Mouse (Mus musculus): ENCODE results near the gene Gm7075.

- TF ChIP-seq MAX (IDR thresholded peaks at IDR 0.05) = no peak
- TF ChIP-seq USF1 (IDR thresholded peaks at IDR 0.05; ENCODE audit: low read depth) = no peak
- TF ChIP-seq CTCF (IDR thresholded peaks at IDR 0.05; ENCODE audit: control insufficient read depth, insufficient read depth, insufficient read length) = no peak
- TF ChIP-seq CEBPB (IDR thresholded peaks at IDR 0.05; ENCODE audit: low read depth) = no peak
- no peak for TF ChIP-seq FOSL1 (IDR thresholded peaks at IDR 0.05; ENCODE audit: insufficient read depth, low read length, poor library complexity, severe bottlenecking)
These were observed 35.1 kb downstream of the Gm7075 start for GRCm38 (mm10) chr10:63386444-63386843.
